Mouse (Mus musculus): ENCODE results near the gene Tnxb.

DNA sequence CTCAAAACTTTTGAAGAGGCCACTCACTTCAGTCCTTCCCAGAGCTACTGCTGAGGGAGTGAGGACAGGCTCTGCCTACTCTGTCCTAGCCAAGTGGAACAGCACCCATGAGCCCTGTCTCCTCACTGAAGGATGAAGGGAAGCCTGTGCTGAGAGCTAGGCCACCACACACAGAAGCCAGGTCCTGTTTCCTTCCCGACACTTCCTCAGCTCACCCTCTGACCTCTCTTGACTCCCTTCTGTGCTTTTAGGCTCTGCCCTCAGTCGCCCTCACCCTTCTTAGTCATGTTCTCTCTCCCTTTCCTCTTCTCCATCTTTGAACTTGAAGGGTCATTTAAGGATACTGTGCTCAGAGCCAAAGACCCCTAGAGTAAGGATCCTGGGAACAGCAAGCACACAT lies 13.1 kb upstream of the Tnxb start:
- TF ChIP-seq CTCF (IDR thresholded peaks at IDR 0.05; ENCODE audit: extremely low read depth, insufficient read depth, insufficient read length, insufficient replicate concordance), result no peak
- no peak for TF ChIP-seq POLR2A (IDR thresholded peaks at IDR 0.05; ENCODE audit: low read depth, low read length)

Data from spleen, adult 2 months (tissue).